Comparison of ENCODE assay signal across 8 mouse cellular contexts in the genomic region with DNA sequence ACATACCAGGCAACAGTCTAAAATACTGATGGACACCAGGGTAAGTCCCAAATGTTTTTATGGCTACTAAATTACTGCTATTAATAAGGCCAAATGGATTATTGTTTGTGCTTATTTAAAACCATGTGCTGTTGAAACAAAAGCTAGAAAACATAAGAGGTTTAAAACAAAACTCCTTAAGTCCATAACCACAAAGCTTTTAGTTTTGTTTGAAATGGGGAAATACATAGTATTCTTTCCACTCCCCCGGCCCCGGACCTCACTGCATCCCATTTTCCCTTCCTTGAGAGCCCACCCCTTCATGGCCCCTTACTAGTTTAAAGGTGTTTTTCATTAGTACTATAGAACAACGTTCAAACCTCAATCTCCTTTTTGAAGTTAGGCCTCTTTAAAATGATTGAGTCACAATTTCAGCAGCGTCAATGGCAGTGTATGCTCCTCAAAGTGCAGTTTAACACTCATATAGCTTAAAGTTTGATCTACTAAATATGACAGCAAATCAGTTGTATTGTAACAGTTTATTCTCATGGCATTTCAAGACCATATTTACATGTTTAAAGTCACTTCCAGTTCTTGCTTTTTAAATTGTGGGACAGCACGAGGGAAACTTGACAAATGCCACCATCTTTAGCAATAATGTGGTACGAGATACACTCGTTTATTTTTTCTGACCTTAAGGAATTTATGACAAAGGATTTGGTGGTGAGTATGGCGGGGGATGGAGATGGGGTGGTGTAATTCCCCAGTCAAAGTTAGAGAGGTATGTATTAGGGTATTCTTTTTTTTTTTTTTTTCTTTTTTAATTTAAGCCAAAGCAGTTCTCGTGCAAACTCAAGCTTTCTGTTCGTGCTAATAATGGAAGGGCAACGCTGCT. TPM values are rescaled to one million over a fixed set of nuclear protein-coding genes. Genes with fewer than 3 reads are reported as not detected.
A peak's percentile ranks its signal among the peaks of the same experiment; 100 is the strongest.
DNase-seq lines count a peak whose midpoint lies in the region; ATAC-seq and TF ChIP-seq lines count a peak whose summit lies in the region.

No protein-coding gene starts in this region.

- TF ChIP-seq POLR2A in small intestine, adult 2 months (IDR thresholded peaks at IDR 0.05; ENCODE audit: low read depth, low read length) = no peak

- peaks cover 15% of the 10 kb centered on the region for H3K4me1 ChIP-seq in lung, embryonic 16.5 days (replicated peaks; ENCODE audit: control insufficient read depth, insufficient read depth, low read length)
- peaks cover 21% of the 10 kb centered on the region for H3K4me1 ChIP-seq in embryonic facial prominence, embryonic 10.5 days
- no peaks in the 10 kb centered on the region for H3K4me1 ChIP-seq in limb, embryonic 11.5 days (ENCODE audit: control insufficient read depth, insufficient read depth, low read length)
- H3K4me1 ChIP-seq in small intestine, adult 2 months (ENCODE audit: control insufficient read depth, insufficient read depth, insufficient read length, low read length) = 0 out of 2 replicates have a peak, but pooled peaks cover 2% of the 10 kb centered on the region

- no peaks in the 10 kb centered on the region for H3K27me3 ChIP-seq in lung, embryonic 16.5 days (ENCODE audit: control insufficient read depth, insufficient read depth, low read depth, low read length)
- H3K27me3 ChIP-seq in embryonic facial prominence, embryonic 10.5 days (replicated peaks; ENCODE audit: low read depth, poor library complexity, severe bottlenecking) = no peaks in the 10 kb centered on the region
- H3K27me3 ChIP-seq in limb, embryonic 11.5 days (ENCODE audit: control insufficient read depth, insufficient read depth, low read length) = no peaks in the 10 kb centered on the region
- no peaks in the 10 kb centered on the region for H3K27me3 ChIP-seq in small intestine, adult 2 months (ENCODE audit: control insufficient read depth, insufficient read depth, low read length)

- H3K4me2 ChIP-seq in lung, embryonic 16.5 days (ENCODE audit: low read depth, low read length) = peak overlapping the region; percentile 78
- peak overlapping the region; percentile 61 for H3K4me2 ChIP-seq in limb, embryonic 11.5 days (ENCODE audit: low read depth, severe bottlenecking)

- peak overlapping the region; percentile 99 for H3K9ac ChIP-seq in lung, embryonic 16.5 days (ENCODE audit: low read length)
- H3K9ac ChIP-seq in limb, embryonic 11.5 days (ENCODE audit: low read length) = peak overlapping the region; percentile 99

- no peak for ATAC-seq in lung, embryonic 16.5 days (ENCODE audit: low read depth)
- ATAC-seq in limb, embryonic 11.5 days (ENCODE audit: insufficient number of reproducible peaks, low FRiP score, low TSS enrichment, low read depth) = no peak

- DNase-seq in lung, postnatal 25 days (ENCODE audit: low spot score) = no peak
- peak; percentile 16 for DNase-seq in embryonic facial prominence, embryonic 10.5 days (ENCODE audit: low spot score)
- DNase-seq in limb, embryonic 11.5 days (ENCODE audit: low spot score) = peak; percentile 27
- no peak for DNase-seq in adrenal gland, adult (ENCODE audit: inconsistent age in 2 of 2, low spot score in 1 of 2)
- no peak for DNase-seq in frontal cortex, adult 2 months (ENCODE audit: extremely low spot score in 1 of 2, low spot score in 1 of 2)
- no peak for DNase-seq in right cerebral cortex, postnatal 14 days

- H3K36me3 ChIP-seq in lung, embryonic 16.5 days (ENCODE audit: control insufficient read depth, insufficient read depth, low read length) = no peaks in the 10 kb centered on the region
- H3K36me3 ChIP-seq in embryonic facial prominence, embryonic 10.5 days (replicated peaks) = no peaks in the 10 kb centered on the region
- H3K36me3 ChIP-seq in limb, embryonic 11.5 days (ENCODE audit: control insufficient read depth, insufficient read depth, low read length) = no peaks in the 10 kb centered on the region
- no peaks in the 10 kb centered on the region for H3K36me3 ChIP-seq in small intestine, adult 2 months (ENCODE audit: control insufficient read depth, insufficient read depth, low read length)

- 4% methylated on average over 11 of the region's 11 CpGs for WGBS in lung, embryonic 16.5 days
- WGBS in embryonic facial prominence, embryonic 10.5 days = 10% methylated on average over 11 of the region's 11 CpGs
- WGBS in limb, embryonic 11.5 days = 6% methylated on average over 11 of the region's 11 CpGs
- WGBS in small intestine, adult 2 months = 6% methylated on average over 11 of the region's 11 CpGs

- H3K4me3 ChIP-seq in lung, embryonic 16.5 days (ENCODE audit: low read length) = peak overlapping the region; percentile 95
- peak overlapping the region; percentile 89 for H3K4me3 ChIP-seq in embryonic facial prominence, embryonic 10.5 days
- H3K4me3 ChIP-seq in limb, embryonic 11.5 days (ENCODE audit: low read depth, low read length) = peak overlapping the region; percentile 89
- H3K4me3 ChIP-seq in small intestine, adult 2 months (ENCODE audit: low read depth, low read length) = peak overlapping the region; percentile 91; the same call in 1 of the 2 replicates

- H3K27ac ChIP-seq in lung, embryonic 16.5 days (ENCODE audit: low read length) = peak overlapping the region; percentile 99
- H3K27ac ChIP-seq in embryonic facial prominence, embryonic 10.5 days (replicated peaks) = peak overlapping the region; percentile 94
- peak overlapping the region; percentile 97 for H3K27ac ChIP-seq in limb, embryonic 11.5 days (replicated peaks; ENCODE audit: low read depth, low read length)
- no peak overlapping the region for H3K27ac ChIP-seq in small intestine, adult 2 months (ENCODE audit: insufficient read depth, low read depth, low read length)

- H3K9me3 ChIP-seq in lung, embryonic 16.5 days (ENCODE audit: control insufficient read depth, low read length) = no peaks in the 10 kb centered on the region
- H3K9me3 ChIP-seq in embryonic facial prominence, embryonic 10.5 days = no peaks in the 10 kb centered on the region
- H3K9me3 ChIP-seq in limb, embryonic 11.5 days (ENCODE audit: control insufficient read depth, low read length) = no peaks in the 10 kb centered on the region

- TF ChIP-seq CTCF in small intestine, adult 2 months (IDR thresholded peaks at IDR 0.05; ENCODE audit: extremely low read depth, insufficient read length, insufficient replicate concordance, low read depth, low read length) = no peak

RNA-seq across cellular contexts. Expression of gene Ints12, which starts 1.2 kb away (rescaled TPM):
- polyA plus RNA-seq in lung, embryonic 16.5 days (2015; fragmentation: Nextera tagmentation; extraction: Ambion mirVana) = 20.5 and 24.3 TPM in 2 replicates
- polyA plus RNA-seq in embryonic facial prominence, embryonic 10.5 days (2016; fragmentation: Nextera tagmentation; extraction: Ambion mirVana) = 22.5 and 24.0 TPM in 2 replicates
- 23.0 and 25.3 TPM in 2 replicates for polyA plus RNA-seq in limb, embryonic 11.5 days (2014; fragmentation: Nextera tagmentation; extraction: Ambion mirVana)
- polyA plus RNA-seq in small intestine, adult 2 months (2012; rRNA removed) = 3.7 and 4.1 TPM in 2 replicates
- 7.5 and 8.0 TPM in 2 replicates for polyA plus RNA-seq in frontal cortex, adult 2 months (2012; rRNA removed)

RNA-seq across cellular contexts. Expression of gene Gstcd, which starts 1.3 kb away (rescaled TPM):
- polyA plus RNA-seq in lung, embryonic 16.5 days (2015; fragmentation: Nextera tagmentation; extraction: Ambion mirVana) = 6.8 and 7.8 TPM in 2 replicates
- 9.7 and 10.2 TPM in 2 replicates for polyA plus RNA-seq in embryonic facial prominence, embryonic 10.5 days (2016; fragmentation: Nextera tagmentation; extraction: Ambion mirVana)
- polyA plus RNA-seq in limb, embryonic 11.5 days (2014; fragmentation: Nextera tagmentation; extraction: Ambion mirVana) = 10.9 and 12.1 TPM in 2 replicates
- 1.3 and 2.2 TPM in 2 replicates for polyA plus RNA-seq in small intestine, adult 2 months (2012; rRNA removed)
- 3.7 and 4.2 TPM in 2 replicates for polyA plus RNA-seq in frontal cortex, adult 2 months (2012; rRNA removed)

Comparison
In these comparisons a context has a peak if more than half of its experiments do, and no peak if none do; other contexts are left out.
1. DNase-seq: peak in embryonic facial prominence, embryonic 10.5 days (single experiment) and limb, embryonic 11.5 days (single experiment); none in lung, postnatal 25 days (single experiment), adrenal gland, adult (0 of 2), frontal cortex, adult 2 months (0 of 2) and right cerebral cortex, postnatal 14 days (single experiment).
2. Peak in every context shown above with its lines, with median percentiles within 50 percentile points of each other: H3K4me3 ChIP-seq.